Mouse (Mus musculus): ENCODE data around the gene St3gal6. TPM values are rescaled to one million over a fixed set of nuclear protein-coding genes. Genes with fewer than 3 reads are reported as not detected.

The St3gal6 gene
- polyA plus RNA-seq, 1 experiment from 2014 or later: 15.0 TPM

- H3K27ac ChIP-seq (ENCODE audit: low read depth): no peak overlapping the region
- 40% methylated on average over 1 of the region's 1 CpGs for WGBS
- no peak for ATAC-seq (replicated peaks; ENCODE audit: low FRiP score, low TSS enrichment, low read depth)
These were observed 24.9 kb downstream of the St3gal6 start for GRCm38 (mm10) chr16:58499172-58499584.

GRCm38 (mm10) chr16:58497886-58498713 is 25.9 kb downstream of the St3gal6 start:
- no peak for DNase-seq (ENCODE audit: low spot score)
- Histone ChIP-seq H3K36me3 (ENCODE audit: control insufficient read depth, insufficient read depth, low read length) (0 out of 2 replicates have a peak, but pooled peaks cover under 1% of the 10 kb centered on the region), H3K9ac (ENCODE audit: low read length) (no peak overlapping the region), H3K4me2 (ENCODE audit: low read length) (no peak overlapping the region), H3K4me3 (ENCODE audit: low read depth, low read length) (no peak overlapping the region), H3K27ac (ENCODE audit: low read depth) (no peak overlapping the region), H3K9me3 (ENCODE audit: control insufficient read depth, low read length) (no peaks in the 10 kb centered on the region), H3K4me1 (replicated peaks; ENCODE audit: control insufficient read depth, insufficient read depth, low read length) (peaks cover 13% of the 10 kb centered on the region), H3K27me3 (replicated peaks; ENCODE audit: control insufficient read depth, insufficient read depth, low read length) (no peaks in the 10 kb centered on the region)
- ATAC-seq (replicated peaks; ENCODE audit: low FRiP score, low TSS enrichment, low read depth): no peak
- 60% methylated on average over 9 of the region's 9 CpGs for WGBS

More at GRCm38 (mm10) chr16:58499172-58499584, 24.9 kb downstream of the St3gal6 start:
- Histone ChIP-seq H3K9ac (ENCODE audit: low read length) (no peak overlapping the region), H3K36me3 (ENCODE audit: control insufficient read depth, insufficient read depth, low read length) (no peaks in the 10 kb centered on the region), H3K9me3 (ENCODE audit: control insufficient read depth, low read length) (no peaks in the 10 kb centered on the region), H3K27me3 (replicated peaks; ENCODE audit: control insufficient read depth, insufficient read depth, low read length) (no peaks in the 10 kb centered on the region), H3K4me1 (replicated peaks; ENCODE audit: control insufficient read depth, insufficient read depth, low read length) (peaks cover 13% of the 10 kb centered on the region), H3K4me2 (ENCODE audit: low read length) (no peak overlapping the region), H3K4me3 (ENCODE audit: low read depth, low read length) (no peak overlapping the region)
- no peak for DNase-seq (ENCODE audit: low spot score)

- H3K9ac ChIP-seq (ENCODE audit: low read length): no peak overlapping the region
- no peak overlapping the region for H3K4me3 ChIP-seq (ENCODE audit: low read depth, low read length)
- peaks cover 7% of the 10 kb centered on the region; the same call in 1 of the 2 replicates for H3K4me1 ChIP-seq (replicated peaks; ENCODE audit: control insufficient read depth, insufficient read depth, low read length)
- H3K36me3 ChIP-seq (ENCODE audit: control insufficient read depth, insufficient read depth, low read length): peaks cover 5% of the 10 kb centered on the region; the same call in 1 of the 2 replicates
- DNase-seq (ENCODE audit: low spot score) (no peak), ATAC-seq (replicated peaks; ENCODE audit: low FRiP score, low TSS enrichment, low read depth) (no peak)
- no peak overlapping the region for H3K4me2 ChIP-seq (ENCODE audit: low read length)
- no peak overlapping the region for H3K27ac ChIP-seq (ENCODE audit: low read depth)
- H3K27me3 ChIP-seq (replicated peaks; ENCODE audit: control insufficient read depth, insufficient read depth, low read length): no peaks in the 10 kb centered on the region
- H3K9me3 ChIP-seq (ENCODE audit: control insufficient read depth, low read length): no peaks in the 10 kb centered on the region
These were observed 27.3 kb downstream of the St3gal6 start for GRCm38 (mm10) chr16:58496791-58497190.

- no peaks in the 10 kb centered on the region for H3K4me1 ChIP-seq (replicated peaks; ENCODE audit: control insufficient read depth, insufficient read depth, low read length)
- H3K27ac ChIP-seq (ENCODE audit: low read depth): no peak overlapping the region
- no peaks in the 10 kb centered on the region for H3K9me3 ChIP-seq (ENCODE audit: control insufficient read depth, low read length)
- 85% methylated on average over 6 of the region's 6 CpGs for WGBS
- H3K9ac ChIP-seq (ENCODE audit: low read length): no peak overlapping the region
- DNase-seq (ENCODE audit: low spot score) (no peak), ATAC-seq (replicated peaks; ENCODE audit: low FRiP score, low TSS enrichment, low read depth) (no peak)
- H3K36me3 ChIP-seq (ENCODE audit: control insufficient read depth, insufficient read depth, low read length): peaks cover 7% of the 10 kb centered on the region
- no peak overlapping the region for H3K4me3 ChIP-seq (ENCODE audit: low read depth, low read length)
- H3K27me3 ChIP-seq (replicated peaks; ENCODE audit: control insufficient read depth, insufficient read depth, low read length): no peaks in the 10 kb centered on the region
- no peak overlapping the region for H3K4me2 ChIP-seq (ENCODE audit: low read length)
These were observed 36.2 kb downstream of the St3gal6 start for GRCm38 (mm10) chr16:58487861-58488260.

GRCm38 (mm10) chr16:58482296-58482695 is 41.7 kb downstream of the St3gal6 start:
- H3K36me3 ChIP-seq (ENCODE audit: control insufficient read depth, insufficient read depth, low read length): peaks cover 5% of the 10 kb centered on the region; the same call in 1 of the 2 replicates
- 53% methylated on average over 3 of the region's 3 CpGs for WGBS
- no peak overlapping the region for H3K4me2 ChIP-seq (ENCODE audit: low read length)
- H3K9me3 ChIP-seq (ENCODE audit: control insufficient read depth, low read length): peaks cover 6% of the 10 kb centered on the region; the same call in 1 of the 2 replicates
- DNase-seq (ENCODE audit: low spot score): no peak
- H3K4me1 ChIP-seq (replicated peaks; ENCODE audit: control insufficient read depth, insufficient read depth, low read length): no peaks in the 10 kb centered on the region
- H3K9ac ChIP-seq (ENCODE audit: low read length): no peak overlapping the region
- H3K4me3 ChIP-seq (ENCODE audit: low read depth, low read length): no peak overlapping the region
- no peaks in the 10 kb centered on the region for H3K27me3 ChIP-seq (replicated peaks; ENCODE audit: control insufficient read depth, insufficient read depth, low read length)
- ATAC-seq (replicated peaks; ENCODE audit: low FRiP score, low TSS enrichment, low read depth): no peak
- no peak overlapping the region for H3K27ac ChIP-seq (ENCODE audit: low read depth)

GRCm38 (mm10) chr16:58481906-58482270 is 42.2 kb downstream of the St3gal6 start:
- 85% methylated on average over 5 of the region's 5 CpGs for WGBS
- Histone ChIP-seq H3K36me3 (ENCODE audit: control insufficient read depth, insufficient read depth, low read length) (peaks cover 5% of the 10 kb centered on the region; the same call in 1 of the 2 replicates), H3K4me2 (ENCODE audit: low read length) (no peak overlapping the region), H3K9me3 (ENCODE audit: control insufficient read depth, low read length) (peaks cover 6% of the 10 kb centered on the region; the same call in 1 of the 2 replicates), H3K9ac (ENCODE audit: low read length) (no peak overlapping the region), H3K4me3 (ENCODE audit: low read depth, low read length) (no peak overlapping the region), H3K27me3 (replicated peaks; ENCODE audit: control insufficient read depth, insufficient read depth, low read length) (no peaks in the 10 kb centered on the region), H3K4me1 (replicated peaks; ENCODE audit: control insufficient read depth, insufficient read depth, low read length) (no peaks in the 10 kb centered on the region), H3K27ac (ENCODE audit: low read depth) (no peak overlapping the region)
- DNase-seq (ENCODE audit: low spot score) (no peak), ATAC-seq (replicated peaks; ENCODE audit: low FRiP score, low TSS enrichment, low read depth) (no peak)

GRCm38 (mm10) chr16:58481219-58481905 is 42.7 kb downstream of the St3gal6 start:
- Histone ChIP-seq H3K9me3 (ENCODE audit: control insufficient read depth, low read length) (peaks cover 6% of the 10 kb centered on the region; the same call in 1 of the 2 replicates), H3K27me3 (replicated peaks; ENCODE audit: control insufficient read depth, insufficient read depth, low read length) (no peaks in the 10 kb centered on the region), H3K4me2 (ENCODE audit: low read length) (no peak overlapping the region), H3K36me3 (ENCODE audit: control insufficient read depth, insufficient read depth, low read length) (peaks cover 5% of the 10 kb centered on the region; the same call in 1 of the 2 replicates), H3K27ac (ENCODE audit: low read depth) (no peak overlapping the region), H3K9ac (ENCODE audit: low read length) (no peak overlapping the region), H3K4me1 (replicated peaks; ENCODE audit: control insufficient read depth, insufficient read depth, low read length) (no peaks in the 10 kb centered on the region), H3K4me3 (ENCODE audit: low read depth, low read length) (no peak overlapping the region)
- ATAC-seq (replicated peaks; ENCODE audit: low FRiP score, low TSS enrichment, low read depth) (no peak), DNase-seq (ENCODE audit: low spot score) (no peak)
- 78% methylated on average over 9 of the region's 9 CpGs for WGBS

GRCm38 (mm10) chr16:58479898-58480448 is 44.1 kb downstream of the St3gal6 start:
- Histone ChIP-seq H3K27me3 (replicated peaks; ENCODE audit: control insufficient read depth, insufficient read depth, low read length) (no peaks in the 10 kb centered on the region), H3K4me2 (ENCODE audit: low read length) (no peak overlapping the region), H3K4me1 (replicated peaks; ENCODE audit: control insufficient read depth, insufficient read depth, low read length) (no peaks in the 10 kb centered on the region), H3K27ac (ENCODE audit: low read depth) (no peak overlapping the region), H3K9me3 (ENCODE audit: control insufficient read depth, low read length) (peaks cover 6% of the 10 kb centered on the region; the same call in 1 of the 2 replicates), H3K9ac (ENCODE audit: low read length) (no peak overlapping the region), H3K4me3 (ENCODE audit: low read depth, low read length) (no peak overlapping the region), H3K36me3 (ENCODE audit: control insufficient read depth, insufficient read depth, low read length) (peaks cover 8% of the 10 kb centered on the region)
- WGBS: 91% methylated on average over 4 of the region's 4 CpGs
- ATAC-seq (replicated peaks; ENCODE audit: low FRiP score, low TSS enrichment, low read depth) (no peak), DNase-seq (ENCODE audit: low spot score) (no peak)

Data from intestine, embryonic 14.5 days (tissue).